Mouse (Mus musculus) stomach, embryonic 16.5 days (tissue): ENCODE results near the gene Atp8a2. TPM values are rescaled to one million over a fixed set of nuclear protein-coding genes. Genes with fewer than 3 reads are reported as not detected.
"Not testable (repeated sequence)": the region's sequence is repeated elsewhere in the genome, so short reads cannot be mapped to it uniquely, and the experiment has no call there.

Experiments
- ATAC-seq: fragments of 200-750 bp; cut with Nextera tagmentation; 2 replicates; pipeline ENCODE4 v1.8.0; 2017; ENCODE audit warnings: moderate number of reproducible peaks, moderate TSS enrichment; ENCODE audit not compliant: insufficient read depth, low FRiP score
- H3K27ac ChIP-seq: fragments of 300-500 bp; sonication (generic); 2 replicates; pipeline ENCODE4 v1.5.1; 2014; ENCODE audit warnings: low read length
- H3K27me3 ChIP-seq: fragments of 300-500 bp; sonication (generic); 2 replicates; pipeline ENCODE4 v1.6.1; 2014; ENCODE audit warnings: low read length, control low read depth, mixed read lengths; ENCODE audit not compliant: control insufficient read depth, insufficient read depth
- H3K36me3 ChIP-seq: fragments of 300-500 bp; sonication (generic); 2 replicates; pipeline ENCODE4 v1.6.1; 2014; ENCODE audit warnings: low read length; ENCODE audit not compliant: control insufficient read depth, insufficient read depth
- H3K4me1 ChIP-seq: fragments of 300-500 bp; sonication (generic); 2 replicates; pipeline ENCODE4 v1.6.1; 2014; ENCODE audit warnings: low read length, control low read depth, mixed read lengths; ENCODE audit not compliant: control insufficient read depth, insufficient read depth
- H3K4me2 ChIP-seq: fragments of 300-500 bp; sonication (generic); 2 replicates; pipeline ENCODE4 v1.6.1; 2014; ENCODE audit warnings: low read depth, low read length, mixed read lengths
- H3K4me3 ChIP-seq: fragments of 300-500 bp; sonication (generic); replicated peaks from 2 replicates; pipeline ENCODE4 v1.5.1; 2014; ENCODE audit warnings: mild to moderate bottlenecking, low read length
- H3K9ac ChIP-seq: fragments of 300-500 bp; sonication (generic); 2 replicates; pipeline ENCODE4 v1.6.1; 2014; ENCODE audit warnings: low read length
- H3K9me3 ChIP-seq: fragments of 300-500 bp; sonication (generic); replicated peaks from 2 replicates; pipeline ENCODE4 v1.6.1; 2016; ENCODE audit warnings: low read length, control low read depth; ENCODE audit not compliant: control insufficient read depth
- WGBS: fragments of 180-500 bp; shearing (Covaris S2); extraction: QIAGEN DNeasy Blood & Tissue Kit; methylation state at CpG from one replicate; pipeline ENCODE4 v1.1.7; 2014; 5-methylcytosine and 5-hydroxymethylcytosine counted together
- polyA plus RNA-seq: library from polyadenylated mRNA; unstranded; fragments of >200 nt; fragmentation: Nextera tagmentation; extraction: Ambion mirVana; gene quantifications from 2 replicates; pipeline ENCODE4 v1.2.1, GENCODE M21; 2015

Atp8a2 gene
- polyA plus RNA-seq, 1 experiment from 2014 or later, result 5.4 TPM

- H3K4me3 ChIP-seq, result no peak overlapping the region
- no peak overlapping the region for H3K4me2 ChIP-seq
- H3K9ac ChIP-seq, result no peak overlapping the region
- H3K27ac ChIP-seq, result no peak overlapping the region
- no peak for ATAC-seq
- no peaks in the 10 kb centered on the region for H3K27me3 ChIP-seq
- no peaks in the 10 kb centered on the region for H3K9me3 ChIP-seq
- WGBS, result 71% methylated on average over 14 of the region's 14 CpGs
- H3K36me3 ChIP-seq, result no peaks in the 10 kb centered on the region
- no peaks in the 10 kb centered on the region; the same call in 1 of the 2 replicates for H3K4me1 ChIP-seq
Observed at GRCm38 (mm10) chr14:59839951-59840720, 356.8 kb downstream of the Atp8a2 start.

- H3K36me3 ChIP-seq, H3K4me3 ChIP-seq, H3K27me3 ChIP-seq, H3K9me3 ChIP-seq, H3K27ac ChIP-seq, H3K4me2 ChIP-seq, H3K4me1 ChIP-seq, H3K9ac ChIP-seq, ATAC-seq: not testable (repeated sequence)
- 85% methylated on average over 1 of the region's 3 CpGs for WGBS
Observed at GRCm38 (mm10) chr14:59838446-59839259, 358.3 kb downstream of the Atp8a2 start.

- H3K27ac ChIP-seq, H3K9ac ChIP-seq, H3K4me1 ChIP-seq, ATAC-seq, H3K4me2 ChIP-seq, H3K36me3 ChIP-seq, H3K4me3 ChIP-seq, H3K27me3 ChIP-seq, H3K9me3 ChIP-seq: not testable (repeated sequence)
- WGBS, result no CpG with 5 or more reads among the region's 3 CpGs
Observed at GRCm38 (mm10) chr14:59837691-59838241, 359.2 kb downstream of the Atp8a2 start.

- WGBS, result 44% methylated on average over 10 of the region's 10 CpGs
- no peak for ATAC-seq
- H3K9ac ChIP-seq, result no peak overlapping the region
- H3K9me3 ChIP-seq, result no peaks in the 10 kb centered on the region
- H3K27ac ChIP-seq, result no peak overlapping the region
- no peaks in the 10 kb centered on the region for H3K27me3 ChIP-seq
- H3K4me1 ChIP-seq, result no peaks in the 10 kb centered on the region
- H3K4me2 ChIP-seq, result no peak overlapping the region
- no peaks in the 10 kb centered on the region for H3K36me3 ChIP-seq
- no peak overlapping the region for H3K4me3 ChIP-seq
Observed at GRCm38 (mm10) chr14:59836876-59837543, 360.0 kb downstream of the Atp8a2 start.

- Histone ChIP-seq H3K36me3 (no peaks in the 10 kb centered on the region), H3K4me3 (no peak overlapping the region), H3K27ac (no peak overlapping the region), H3K4me2 (no peak overlapping the region), H3K27me3 (no peaks in the 10 kb centered on the region), H3K4me1 (no peaks in the 10 kb centered on the region), H3K9me3 (no peaks in the 10 kb centered on the region), H3K9ac (no peak overlapping the region)
- ATAC-seq, result no peak
- WGBS, result 61% methylated on average over 5 of the region's 5 CpGs
Observed at GRCm38 (mm10) chr14:59829580-59829979, 367.4 kb downstream of the Atp8a2 start.

- no peaks in the 10 kb centered on the region; the same call in 1 of the 2 replicates for H3K27me3 ChIP-seq
- no peaks in the 10 kb centered on the region for H3K9me3 ChIP-seq
- ATAC-seq, result no peak
- H3K4me2 ChIP-seq, result no peak overlapping the region
- no peak overlapping the region for H3K4me3 ChIP-seq
- whole genome bisulfite sequencing, result 32% methylated on average over 5 of the region's 5 CpGs
- no peaks in the 10 kb centered on the region for H3K4me1 ChIP-seq
- no peaks in the 10 kb centered on the region for H3K36me3 ChIP-seq
- H3K27ac ChIP-seq, result no peak overlapping the region
- no peak overlapping the region for H3K9ac ChIP-seq
Observed at GRCm38 (mm10) chr14:59827409-59827808, 369.6 kb downstream of the Atp8a2 start.

- Histone ChIP-seq H3K9ac (no peak overlapping the region), H3K27ac (no peak overlapping the region), H3K27me3 (no peaks in the 10 kb centered on the region; the same call in none of the 2 replicates), H3K4me3 (no peak overlapping the region), H3K9me3 (peaks cover 6% of the 10 kb centered on the region; the same call in 1 of the 2 replicates), H3K4me1 (no peaks in the 10 kb centered on the region), H3K36me3 (no peaks in the 10 kb centered on the region), H3K4me2 (no peak overlapping the region)
- no peak for ATAC-seq
- 63% methylated on average over 3 of the region's 3 CpGs for WGBS
Observed at GRCm38 (mm10) chr14:59820115-59820419, 376.9 kb downstream of the Atp8a2 start.

GRCm38 (mm10) chr14:59819215-59820114 is 377.5 kb downstream of the Atp8a2 start:
- Histone ChIP-seq H3K4me2 (no peak overlapping the region), H3K9me3 (peaks cover 6% of the 10 kb centered on the region; the same call in 1 of the 2 replicates), H3K27ac (no peak overlapping the region), H3K9ac (no peak overlapping the region), H3K4me3 (no peak overlapping the region), H3K4me1 (no peaks in the 10 kb centered on the region), H3K36me3 (no peaks in the 10 kb centered on the region), H3K27me3 (no peaks in the 10 kb centered on the region; the same call in none of the 2 replicates)
- WGBS, result 60% methylated on average over 5 of the region's 5 CpGs
- no peak for ATAC-seq
